Mouse (Mus musculus) heart, embryonic 15.5 days (tissue): ENCODE data around the gene Fmo2. TPM values are rescaled to one million over a fixed set of nuclear protein-coding genes. Genes with fewer than 3 reads are reported as not detected.
A peak's percentile ranks its signal among the peaks of the same experiment; 100 is the strongest.

Source experiments
- ATAC-seq: fragments of 200-750 bp; cut with Nextera tagmentation; replicated peaks from 2 replicates; pipeline ENCODE4 v1.8.0; 2017; ENCODE audit warnings: low read depth, moderate TSS enrichment; ENCODE audit not compliant: insufficient number of reproducible peaks, insufficient read depth, low FRiP score
- H3K27ac ChIP-seq: fragments of 300-500 bp; sonication (generic); 2 replicates; pipeline ENCODE4 v1.5.1; 2015; ENCODE audit warnings: mild to moderate bottlenecking, inconsistent platforms
- H3K27me3 ChIP-seq: fragments of 300-500 bp; sonication (generic); 2 replicates; pipeline ENCODE4 v1.6.1; 2015; ENCODE audit warnings: inconsistent platforms
- H3K36me3 ChIP-seq: fragments of 300-500 bp; sonication (generic); 2 replicates; pipeline ENCODE4 v1.6.1; 2015; ENCODE audit warnings: mild to moderate bottlenecking, inconsistent platforms
- H3K4me1 ChIP-seq: fragments of 300-500 bp; sonication (generic); replicated peaks from 2 replicates; pipeline ENCODE4 v1.6.1; 2015; ENCODE audit warnings: inconsistent platforms
- H3K4me2 ChIP-seq: fragments of 300-500 bp; sonication (generic); 2 replicates; pipeline ENCODE4 v1.6.1; 2015; ENCODE audit warnings: inconsistent platforms, mild to moderate bottlenecking, moderate library complexity
- H3K4me3 ChIP-seq: fragments of 300-500 bp; sonication (generic); 2 replicates; pipeline ENCODE4 v1.5.1; 2015; ENCODE audit warnings: mild to moderate bottlenecking, inconsistent platforms
- H3K9ac ChIP-seq: fragments of 300-500 bp; sonication (generic); 2 replicates; pipeline ENCODE4 v1.6.1; 2015; ENCODE audit warnings: mild to moderate bottlenecking, inconsistent platforms
- H3K9me3 ChIP-seq: fragments of 300-500 bp; sonication (generic); replicated peaks from 2 replicates; pipeline ENCODE4 v1.6.1; 2016; ENCODE audit warnings: inconsistent platforms
- WGBS: fragments of 180-500 bp; shearing (Covaris S2); methylation state at CpG from one replicate; pipeline ENCODE4 v1.1.7; 2015; ENCODE audit warnings: mixed read lengths; 5-methylcytosine and 5-hydroxymethylcytosine counted together
- polyA plus RNA-seq: library from polyadenylated mRNA; unstranded; fragments of >200 nt; fragmentation: Nextera tagmentation; extraction: Ambion mirVana; gene quantifications from 2 replicates; pipeline ENCODE4 v1.2.1, GENCODE M21; 2015

Fmo2 gene
- polyA plus RNA-seq, 1 experiment from 2014 or later = 8.0 TPM

GRCm38 (mm10) chr1:162864279-162864678 is 34.2 kb downstream of the Fmo2 start:
- H3K4me1 ChIP-seq = no peaks in the 10 kb centered on the region
- no peaks in the 10 kb centered on the region for H3K36me3 ChIP-seq
- H3K27ac ChIP-seq = no peak overlapping the region
- no peaks in the 10 kb centered on the region for H3K27me3 ChIP-seq
- WGBS = 91% methylated on average over 5 of the region's 5 CpGs
- no peak overlapping the region for H3K9ac ChIP-seq
- ATAC-seq = no peak
- H3K4me2 ChIP-seq = no peak overlapping the region
- no peak overlapping the region for H3K4me3 ChIP-seq
- 0 out of 2 replicates have a peak, but pooled peaks cover 6% of the 10 kb centered on the region for H3K9me3 ChIP-seq

GRCm38 (mm10) chr1:162863579-162863978 is 34.9 kb downstream of the Fmo2 start:
- Histone ChIP-seq H3K27ac (no peak overlapping the region), H3K27me3 (no peaks in the 10 kb centered on the region), H3K4me3 (no peak overlapping the region), H3K9ac (no peak overlapping the region), H3K9me3 (0 out of 2 replicates have a peak, but pooled peaks cover 6% of the 10 kb centered on the region), H3K4me2 (no peak overlapping the region), H3K36me3 (no peaks in the 10 kb centered on the region), H3K4me1 (no peaks in the 10 kb centered on the region)
- no peak for ATAC-seq
- WGBS = 74% methylated on average over 3 of the region's 3 CpGs

- Histone ChIP-seq H3K27ac (no peak overlapping the region), H3K36me3 (no peaks in the 10 kb centered on the region), H3K9ac (no peak overlapping the region), H3K4me2 (no peak overlapping the region), H3K27me3 (no peaks in the 10 kb centered on the region), H3K4me1 (no peaks in the 10 kb centered on the region), H3K9me3 (no peaks in the 10 kb centered on the region), H3K4me3 (no peak overlapping the region)
- ATAC-seq = no peak
- WGBS = 33% methylated on average over 1 of the region's 1 CpGs
These were observed 36.2 kb downstream of the Fmo2 start for GRCm38 (mm10) chr1:162862328-162862727.

GRCm38 (mm10) chr1:162859996-162860605 is 38.4 kb downstream of the Fmo2 start:
- ATAC-seq = 0 out of 2 replicates have a peak, but pooled peaks have one; percentile 36
- H3K9me3 ChIP-seq = no peaks in the 10 kb centered on the region
- H3K27ac ChIP-seq = no peak overlapping the region
- no peaks in the 10 kb centered on the region for H3K36me3 ChIP-seq
- no peaks in the 10 kb centered on the region for H3K4me1 ChIP-seq
- H3K4me2 ChIP-seq = no peak overlapping the region
- H3K27me3 ChIP-seq = no peaks in the 10 kb centered on the region
- H3K9ac ChIP-seq = no peak overlapping the region
- WGBS = 70% methylated on average over 9 of the region's 9 CpGs
- H3K4me3 ChIP-seq = no peak overlapping the region

GRCm38 (mm10) chr1:162859545-162859976 is 39.0 kb downstream of the Fmo2 start:
- no peak overlapping the region for H3K9ac ChIP-seq
- no peak overlapping the region for H3K4me3 ChIP-seq
- 0 out of 2 replicates have a peak, but pooled peaks have one; percentile 17 for ATAC-seq
- no peaks in the 10 kb centered on the region for H3K4me1 ChIP-seq
- no peak overlapping the region for H3K4me2 ChIP-seq
- WGBS = 53% methylated on average over 10 of the region's 10 CpGs
- no peaks in the 10 kb centered on the region for H3K9me3 ChIP-seq
- no peak overlapping the region for H3K27ac ChIP-seq
- no peaks in the 10 kb centered on the region for H3K36me3 ChIP-seq
- no peaks in the 10 kb centered on the region for H3K27me3 ChIP-seq

GRCm38 (mm10) chr1:162858748-162859130 is 39.8 kb downstream of the Fmo2 start:
- Histone ChIP-seq H3K4me2 (peak overlapping the region; percentile 28; the same call in 1 of the 2 replicates), H3K4me1 (no peaks in the 10 kb centered on the region), H3K4me3 (peak overlapping the region; percentile 20), H3K9ac (no peak overlapping the region), H3K27me3 (no peaks in the 10 kb centered on the region), H3K27ac (peak overlapping the region; percentile 42; the same call in 1 of the 2 replicates), H3K9me3 (no peaks in the 10 kb centered on the region), H3K36me3 (no peaks in the 10 kb centered on the region)
- WGBS = 67% methylated on average over 12 of the region's 12 CpGs
- ATAC-seq = no peak

GRCm38 (mm10) chr1:162857766-162858747 is 40.5 kb downstream of the Fmo2 start:
- Histone ChIP-seq H3K4me1 (no peaks in the 10 kb centered on the region), H3K27me3 (no peaks in the 10 kb centered on the region), H3K36me3 (no peaks in the 10 kb centered on the region), H3K9me3 (no peaks in the 10 kb centered on the region), H3K4me2 (peak overlapping the region; percentile 28; the same call in 1 of the 2 replicates), H3K4me3 (no peak overlapping the region; the same call in 1 of the 2 replicates), H3K9ac (no peak overlapping the region), H3K27ac (0 out of 2 replicates have a peak overlapping the region, but pooled peaks have one; percentile 42)
- ATAC-seq = no peak
- WGBS = 70% methylated on average over 18 of the region's 18 CpGs

GRCm38 (mm10) chr1:162853812-162854482 is 44.6 kb downstream of the Fmo2 start:
- Histone ChIP-seq H3K4me1 (no peaks in the 10 kb centered on the region), H3K36me3 (no peaks in the 10 kb centered on the region), H3K9ac (no peak overlapping the region), H3K4me3 (no peak overlapping the region), H3K27me3 (no peaks in the 10 kb centered on the region), H3K27ac (no peak overlapping the region), H3K9me3 (no peaks in the 10 kb centered on the region), H3K4me2 (no peak overlapping the region)
- ATAC-seq = no peak
- 36% methylated on average over 3 of the region's 3 CpGs for WGBS

- 94% methylated on average over 6 of the region's 6 CpGs for WGBS
- Histone ChIP-seq H3K9me3 (no peaks in the 10 kb centered on the region), H3K4me3 (no peak overlapping the region), H3K27ac (no peak overlapping the region), H3K27me3 (no peaks in the 10 kb centered on the region), H3K9ac (no peak overlapping the region), H3K4me1 (no peaks in the 10 kb centered on the region), H3K36me3 (no peaks in the 10 kb centered on the region), H3K4me2 (no peak overlapping the region)
- no peak for ATAC-seq
These were observed 51.0 kb downstream of the Fmo2 start for GRCm38 (mm10) chr1:162847554-162847953.

- H3K4me3 ChIP-seq = no peak overlapping the region
- no peaks in the 10 kb centered on the region for H3K27me3 ChIP-seq
- H3K4me1 ChIP-seq = no peaks in the 10 kb centered on the region
- no peak overlapping the region for H3K9ac ChIP-seq
- ATAC-seq = no peak
- 92% methylated on average over 9 of the region's 9 CpGs for WGBS
- H3K9me3 ChIP-seq = no peaks in the 10 kb centered on the region
- H3K27ac ChIP-seq = no peak overlapping the region
- no peak overlapping the region for H3K4me2 ChIP-seq
- H3K36me3 ChIP-seq = no peaks in the 10 kb centered on the region
These were observed 58.3 kb downstream of the Fmo2 start for GRCm38 (mm10) chr1:162840211-162840610.

GRCm38 (mm10) chr1:162838976-162839375 is 59.5 kb downstream of the Fmo2 start:
- H3K4me3 ChIP-seq = no peak overlapping the region
- H3K9ac ChIP-seq = no peak overlapping the region
- H3K27me3 ChIP-seq = no peaks in the 10 kb centered on the region
- H3K9me3 ChIP-seq = no peaks in the 10 kb centered on the region
- no peaks in the 10 kb centered on the region for H3K4me1 ChIP-seq
- WGBS = 89% methylated on average over 6 of the region's 6 CpGs
- no peak overlapping the region for H3K4me2 ChIP-seq
- no peak overlapping the region for H3K27ac ChIP-seq
- no peaks in the 10 kb centered on the region for H3K36me3 ChIP-seq
- ATAC-seq = no peak
